Mouse (Mus musculus) left cerebral cortex, postnatal 36 days (tissue): Measurements from ENCODE around the gene Zbtb11. TPM values are rescaled to one million over a fixed set of nuclear protein-coding genes. Genes with fewer than 3 reads are reported as not detected.
"Not testable (repeated sequence)": the region's sequence is repeated elsewhere in the genome, so short reads cannot be mapped to it uniquely, and the experiment has no call there.

Experiments used
- DNase-seq, 2 experiments: peaks; one replicate each; pipeline ENCODE4 v3.0.0; 2021 to 2022; ENCODE audit warnings: low spot score in 2 of 2, mixed read lengths in 1 of 2
- intact Hi-C: fragments of 180-260 bp; cut with DNase I; formaldehyde crosslinking; loops from one replicate; pipeline ENCODE4 v1.15.1; 2025
- total RNA-seq, 2 experiments: library from RNA; stranded (reverse); gene quantifications; 2 replicates each; pipeline ENCODE4 v1.2.3; 2021

Zbtb11 gene
- total RNA-seq: 10 to 100 TPM; 41.7 to 49.3 TPM

DNA sequence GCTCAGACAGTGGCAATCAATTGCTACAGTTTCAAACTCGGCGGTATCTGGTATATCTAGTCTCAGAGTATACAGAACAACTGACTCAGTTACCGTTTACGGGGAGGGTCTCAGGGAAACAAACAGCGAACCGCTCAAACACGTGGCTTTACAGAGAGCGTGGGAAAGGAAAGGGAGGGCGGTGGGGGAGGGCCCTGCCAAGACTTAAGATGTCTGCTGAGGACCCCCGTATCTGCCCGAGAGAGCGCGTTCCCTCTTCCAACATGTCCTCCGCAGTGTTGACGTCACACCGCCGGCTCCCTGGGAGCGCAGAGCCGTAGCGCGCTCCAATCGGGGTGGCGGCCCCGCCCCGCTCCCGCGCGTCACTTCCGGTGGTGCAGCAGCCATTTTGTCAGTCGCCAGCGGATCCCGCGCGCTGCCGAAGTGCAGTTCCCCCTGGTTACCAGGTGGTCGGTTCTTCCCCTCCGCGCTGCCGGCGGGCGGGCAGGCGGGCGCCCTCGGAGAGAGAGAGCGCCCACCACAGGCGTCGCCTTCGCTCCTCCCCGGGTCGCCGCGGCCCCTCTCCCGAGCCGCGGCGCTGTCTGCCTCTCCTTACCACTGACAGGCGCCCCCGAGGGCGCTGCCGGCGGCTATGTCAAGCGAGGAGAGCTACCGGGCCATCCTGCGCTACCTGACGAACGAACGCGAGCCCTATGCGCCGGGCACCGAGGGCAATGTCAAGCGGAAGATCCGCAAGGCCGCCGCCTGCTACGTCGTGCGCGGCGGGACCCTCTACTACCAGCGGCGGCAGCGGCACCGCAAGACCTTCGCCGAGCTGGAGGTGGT lies at the start of gene Zbtb11:
Zbtb11 (plus strand) TSS at position 453 of the 825 bp plus-strand sequence.
- peak; percentile 99 for DNase-seq
- intact Hi-C loops: loop anchor here (1.0 to 10.0 kb wide), 4 partner anchors 33 to 161 kb away; partner anchors contain the start of gene Pcnp

DNA sequence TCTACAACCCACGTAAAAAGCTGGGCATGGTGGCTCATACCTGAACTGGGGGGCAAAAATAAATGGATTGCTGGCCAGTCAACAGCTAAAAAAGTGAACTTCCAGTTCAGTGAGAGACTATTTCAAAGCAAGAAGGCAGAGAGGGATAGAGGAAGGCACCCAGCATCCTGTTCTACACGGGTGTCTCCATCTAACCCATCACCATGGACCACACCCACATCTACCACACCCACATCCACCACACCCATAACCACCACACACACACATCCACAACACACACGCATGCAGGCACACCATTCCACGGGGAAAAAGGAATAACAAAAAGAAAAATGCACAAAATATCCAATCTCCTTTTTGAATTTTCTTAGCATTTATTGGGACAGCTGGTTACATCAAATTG lies 49.7 kb upstream of the Zbtb11 start:
- no peak for DNase-seq
- intact Hi-C loops: no loop called here

DNA sequence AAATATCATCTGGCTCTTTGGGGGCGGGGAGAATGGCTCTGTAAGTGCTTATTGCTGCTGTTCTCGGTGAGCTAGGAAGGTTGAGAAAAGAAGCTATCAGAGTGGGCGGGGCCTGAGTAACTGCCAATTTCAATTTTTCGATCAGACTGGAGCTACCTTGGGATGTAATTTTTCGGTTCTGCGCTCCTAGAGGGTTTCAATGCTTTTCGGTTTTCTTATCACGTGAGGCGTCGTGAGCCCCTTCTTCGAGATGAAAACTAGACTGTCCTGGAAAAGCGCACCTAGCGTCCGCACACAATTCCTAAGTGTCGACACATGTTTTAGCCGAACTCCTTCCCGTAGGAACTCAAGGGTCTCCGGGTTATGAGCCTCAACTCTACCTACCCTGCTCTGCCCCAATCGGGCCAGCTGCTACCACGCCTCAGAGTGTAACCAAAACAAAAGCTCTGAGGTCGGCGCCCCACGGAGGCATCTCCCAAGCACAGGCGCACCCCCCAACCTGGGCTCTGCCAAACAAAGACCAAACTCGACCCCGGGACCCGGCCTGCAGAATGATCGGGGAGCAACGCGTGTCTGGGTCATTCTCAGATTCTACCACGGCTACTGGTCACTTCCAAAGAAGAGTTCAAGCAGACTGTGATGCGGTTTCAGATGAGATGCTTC lies 39.9 kb upstream of the Zbtb11 start:
- intact Hi-C loops: loop anchor here (5.0 kb wide), 1 partner anchor 33 kb away; the partner anchor contains the start of gene Rpl24
- peak in 1 of 2 experiments; percentile 24 for DNase-seq

DNA sequence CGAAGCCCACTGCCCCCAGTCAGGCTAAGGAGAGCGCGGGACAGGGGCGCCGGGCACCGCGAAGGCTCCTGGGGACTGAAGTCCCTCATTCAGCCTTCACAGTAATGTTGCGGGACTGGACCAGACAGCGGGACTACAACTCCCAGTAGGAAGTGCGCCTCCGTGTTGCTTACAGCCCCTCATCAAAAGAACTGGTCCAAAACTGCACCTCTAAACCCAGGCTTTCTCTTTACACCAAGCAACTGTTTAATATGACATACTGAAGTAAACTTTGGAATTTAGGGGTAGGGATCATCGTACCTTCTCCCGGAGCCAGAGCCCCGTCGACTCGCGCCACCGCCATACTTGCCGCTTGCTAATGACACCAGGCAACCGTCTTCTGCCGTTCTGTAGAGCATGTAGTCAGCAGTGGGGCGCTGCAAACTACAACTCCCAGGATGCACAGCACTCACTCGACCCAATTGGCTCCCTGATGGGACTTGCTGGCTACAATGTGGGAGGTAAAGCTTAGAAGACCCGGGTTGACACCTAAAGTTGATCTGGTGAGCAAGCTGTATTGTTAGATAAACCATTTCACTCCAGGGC lies 39.1 kb upstream of the Zbtb11 start, which contains the start of gene Cep97:
Cep97 (minus strand) TSS at position 403 of the 585 bp plus-strand sequence.
- peak; percentile 92 to 94 for DNase-seq
- intact Hi-C loops: loop anchor here (5.0 kb wide), 1 partner anchor 33 kb away; the partner anchor contains the start of gene Rpl24

DNA sequence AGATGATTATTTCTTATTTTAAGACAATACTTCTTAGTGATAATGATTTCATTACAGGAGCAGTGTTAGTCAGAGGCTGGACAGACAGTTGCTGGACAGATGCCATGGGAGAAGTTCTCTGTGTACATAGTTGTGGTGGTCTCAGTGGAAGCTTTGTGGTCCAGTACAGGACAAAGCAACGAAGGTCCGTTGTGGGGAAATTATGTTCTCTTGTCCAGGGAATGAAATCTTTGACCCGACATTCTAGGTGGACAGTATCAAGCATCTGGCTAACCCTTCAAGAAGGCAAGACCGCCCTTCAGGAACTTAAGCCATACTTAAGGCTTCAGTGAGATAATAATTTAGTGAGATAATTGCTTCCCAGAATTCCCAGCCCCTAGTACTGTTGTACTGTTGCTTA lies 34.9 kb upstream of the Zbtb11 start:
- intact Hi-C loops: no loop called here
- no peak for DNase-seq

DNA sequence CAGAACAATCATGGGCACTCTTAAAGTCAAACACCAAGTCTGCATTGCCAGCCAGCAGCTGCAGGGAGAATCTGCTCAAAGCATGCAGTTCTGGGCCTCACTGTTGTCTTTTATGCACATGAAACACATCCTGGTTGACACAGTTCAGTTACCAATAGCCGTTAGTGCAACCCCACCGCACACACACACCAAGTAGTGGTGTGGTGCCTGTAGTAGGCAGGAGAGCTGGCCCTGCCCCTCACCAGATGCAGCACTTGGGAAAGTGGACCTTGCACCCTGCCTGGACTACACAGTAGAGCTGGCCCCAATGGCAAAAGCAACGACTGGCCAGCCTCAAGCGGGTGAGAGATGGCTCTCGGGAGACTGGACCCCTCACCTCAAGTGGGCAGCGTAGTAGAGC lies 34.0 kb upstream of the Zbtb11 start:
- no peak for DNase-seq
- intact Hi-C loops: no loop called here

DNA sequence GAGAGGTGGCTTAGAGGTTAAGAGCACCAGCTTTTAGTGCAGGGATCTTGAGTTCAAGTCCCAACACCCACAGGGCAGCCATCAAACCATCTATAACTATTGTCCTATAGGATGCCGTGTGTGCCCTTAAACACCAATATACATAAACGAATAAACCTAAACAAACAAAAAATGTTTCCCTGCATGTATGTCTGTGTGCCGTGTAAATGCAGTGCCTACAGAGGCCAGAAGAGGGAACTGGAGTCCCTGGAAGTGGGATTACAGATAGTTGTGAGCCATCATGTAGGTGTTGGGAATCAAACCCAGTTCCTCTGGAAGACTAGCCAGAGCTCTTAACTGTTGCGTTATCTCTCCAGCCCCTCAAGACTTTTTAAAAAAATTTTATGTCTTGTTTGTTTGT lies 32.9 kb upstream of the Zbtb11 start:
- no peak for DNase-seq
- intact Hi-C loops: no loop called here

DNA sequence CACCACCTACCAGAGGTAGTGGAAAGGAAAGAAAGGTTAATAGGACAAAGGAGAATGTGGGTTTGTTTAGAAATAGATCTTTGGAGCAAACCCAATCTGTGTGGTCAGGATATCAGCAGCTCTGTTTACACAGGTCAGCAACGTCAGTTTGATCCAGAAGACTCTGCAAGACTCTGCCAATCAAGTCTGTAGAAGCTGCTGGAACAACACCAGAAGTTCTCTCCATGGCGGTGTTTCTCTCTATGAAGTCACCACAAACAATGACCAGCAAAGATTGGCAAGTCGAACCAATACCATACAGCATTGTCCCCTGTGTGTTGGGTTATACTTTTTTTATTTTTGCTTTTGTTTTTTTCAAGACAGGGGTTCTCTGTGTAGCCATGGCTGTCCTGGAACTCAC lies 26.4 kb upstream of the Zbtb11 start:
- intact Hi-C loops: no loop called here
- DNase-seq: no peak

DNA sequence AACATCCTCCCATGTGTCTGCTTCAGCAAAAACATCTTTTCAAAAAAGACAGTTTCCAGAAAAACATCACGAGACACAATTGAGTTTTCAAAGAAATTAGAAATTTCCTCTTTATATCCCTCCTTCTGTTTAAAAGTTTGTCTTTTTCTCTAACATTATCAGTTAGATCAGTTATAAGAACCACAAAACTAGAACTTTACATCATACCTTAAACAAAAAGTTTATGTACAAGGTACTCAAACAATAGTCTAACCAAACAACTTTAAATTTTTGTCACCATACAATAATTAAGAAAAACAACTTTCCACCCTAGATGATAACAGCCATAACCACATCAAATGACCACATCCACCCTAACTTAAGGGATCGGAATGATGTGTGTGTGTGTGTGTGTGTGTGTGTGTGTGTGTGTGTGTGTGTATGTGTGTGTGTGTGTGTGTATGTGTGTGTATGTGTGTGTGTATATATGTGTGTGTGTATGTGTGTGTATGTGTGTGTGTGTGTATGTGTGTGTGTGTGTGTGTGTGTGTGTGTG lies 25.7 kb upstream of the Zbtb11 start:
- DNase-seq: not testable (repeated sequence)

DNA sequence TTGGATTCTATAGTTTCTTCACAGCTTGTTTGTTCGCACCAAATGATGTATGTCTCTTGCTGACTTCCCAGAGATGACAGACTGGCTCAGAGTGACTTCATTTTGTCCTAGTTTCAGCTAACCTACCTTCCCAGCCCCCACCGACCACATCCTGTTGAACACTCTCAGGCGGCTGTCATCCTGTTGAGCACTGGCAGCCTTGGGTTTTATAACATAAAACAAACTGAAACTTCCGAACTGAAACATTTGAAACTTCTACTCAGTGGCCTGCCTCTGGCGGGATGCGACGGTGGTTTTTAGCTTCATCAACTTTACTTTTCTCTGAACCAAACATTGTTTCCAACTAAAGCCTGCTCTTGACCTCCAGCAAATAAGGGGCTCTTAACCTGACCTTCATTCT lies 24.7 kb upstream of the Zbtb11 start:
- intact Hi-C loops: no loop called here
- DNase-seq: no peak

More for the DNA sequence above, 25.7 kb upstream of the Zbtb11 start:
- intact Hi-C loops: not testable (repeated sequence)

DNA sequence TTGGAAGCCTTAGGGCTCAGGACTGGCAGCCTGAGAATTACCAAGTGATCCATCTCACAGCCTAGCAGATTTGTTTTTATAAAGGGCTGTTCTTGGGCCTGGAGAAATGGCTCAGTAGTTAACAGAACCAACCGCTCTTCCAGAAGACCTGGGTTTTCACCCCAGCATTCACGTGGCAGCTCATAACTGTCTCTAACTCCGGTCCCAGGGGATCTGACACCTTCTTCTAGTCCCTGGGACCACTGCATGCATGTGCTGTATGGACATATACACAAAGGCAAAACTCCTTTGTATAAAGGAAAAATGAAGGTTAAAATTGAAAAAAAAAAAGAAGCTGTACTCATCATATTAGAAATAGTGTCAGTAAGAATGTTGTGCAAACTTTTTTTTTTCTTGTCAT lies 23.2 kb upstream of the Zbtb11 start:
- intact Hi-C loops: loop anchor here (5.0 kb wide), 1 partner anchor 112 kb away; no protein-coding TSS in a partner anchor
- no peak for DNase-seq

DNA sequence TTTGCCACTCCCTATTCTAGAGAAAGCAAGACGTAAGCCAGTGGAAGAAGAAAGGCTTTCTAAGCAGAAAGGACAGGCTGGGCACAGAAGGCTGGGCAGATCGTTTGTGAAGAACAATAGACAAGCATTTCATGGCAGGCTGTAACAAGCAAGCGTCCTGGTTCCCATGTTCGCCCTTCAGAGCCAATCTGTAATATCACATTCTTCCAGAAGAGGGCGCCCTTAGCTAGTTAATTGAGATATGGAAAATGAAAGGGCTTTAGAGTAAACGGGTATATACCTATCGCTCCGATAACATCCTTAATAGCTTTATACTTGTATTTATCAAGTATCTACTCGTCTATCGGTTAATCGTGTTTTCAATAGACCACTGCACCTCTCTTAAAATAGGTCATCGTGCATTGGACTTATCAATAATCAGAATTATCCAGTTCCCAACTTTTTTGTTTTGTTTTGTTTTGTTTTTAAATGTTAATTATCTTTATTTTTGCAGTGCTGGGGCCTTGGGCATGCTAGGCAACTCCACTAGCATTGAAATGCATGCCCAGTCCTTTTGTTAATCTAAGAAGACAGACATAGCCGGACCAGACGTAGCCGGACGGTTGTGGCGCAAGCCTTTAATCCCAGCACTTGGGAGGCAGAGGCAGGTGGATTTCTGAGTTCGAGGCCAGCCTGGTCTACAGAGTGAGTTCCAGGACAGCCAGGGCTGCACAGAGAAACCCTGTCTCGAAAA lies 22.6 kb upstream of the Zbtb11 start:
- intact Hi-C loops: loop anchor here (5.0 kb wide), 1 partner anchor 111 kb away; no protein-coding TSS in a partner anchor
- DNase-seq: peak; percentile 25 to 61

DNA sequence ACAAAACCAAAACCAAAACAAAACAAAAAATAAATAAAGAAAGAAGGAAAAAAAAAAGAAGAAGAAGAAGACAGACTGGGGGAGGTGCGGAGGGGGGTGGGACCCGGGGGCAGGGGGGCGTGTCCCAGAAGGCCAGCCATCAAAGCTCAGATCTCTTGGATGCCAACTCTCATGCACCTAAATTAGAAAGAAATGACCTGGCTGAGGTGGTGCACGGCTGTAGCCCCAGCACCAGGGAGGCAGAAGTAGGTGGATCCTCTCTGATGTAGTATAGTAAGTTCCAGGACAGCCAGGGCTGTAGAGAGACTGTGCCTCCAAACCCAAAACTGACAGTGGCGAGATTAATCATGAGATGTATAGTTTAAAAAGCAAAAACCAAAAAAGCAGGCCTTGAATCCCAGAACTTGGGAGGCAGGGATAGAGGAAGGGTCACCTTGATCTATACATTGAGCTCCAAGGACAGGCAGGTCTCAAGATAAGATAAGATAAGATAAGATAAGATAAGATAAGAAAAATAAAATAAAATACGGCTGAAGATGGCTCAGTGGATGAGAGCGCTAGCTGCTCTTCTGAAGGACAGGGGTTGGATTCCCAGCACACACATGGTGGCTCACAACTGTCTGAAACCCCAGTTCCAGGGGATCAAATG lies 21.9 kb upstream of the Zbtb11 start:
- DNase-seq: no peak
- intact Hi-C loops: loop anchor here (2.0 to 5.0 kb wide), 2 partner anchors 15 to 110 kb away; partner anchors contain the start of gene Rpl24

DNA sequence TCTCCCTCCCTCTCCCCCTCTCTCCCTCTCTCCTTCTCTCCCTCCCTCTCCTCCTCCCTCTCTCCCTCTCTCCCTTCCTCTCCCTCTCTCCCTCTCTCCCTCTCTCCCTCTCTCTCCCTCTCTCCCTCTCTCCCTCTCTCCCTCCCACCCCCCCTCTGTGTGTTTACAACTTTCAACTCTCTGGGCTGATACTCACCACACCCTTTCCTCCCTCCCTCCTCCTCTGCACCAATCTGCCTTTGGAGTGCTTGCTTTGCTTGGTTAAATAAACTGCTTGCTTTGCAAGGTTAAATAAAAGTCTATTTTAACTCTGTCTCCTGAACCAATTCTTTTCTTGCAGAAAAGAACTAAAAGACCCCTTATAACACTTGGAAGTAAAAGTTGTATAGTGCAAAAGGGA lies 20.9 kb upstream of the Zbtb11 start:
- intact Hi-C loops: loop anchor here (2.0 to 5.0 kb wide), 2 partner anchors 14 to 110 kb away; partner anchors contain the start of gene Rpl24
- DNase-seq: no peak

DNA sequence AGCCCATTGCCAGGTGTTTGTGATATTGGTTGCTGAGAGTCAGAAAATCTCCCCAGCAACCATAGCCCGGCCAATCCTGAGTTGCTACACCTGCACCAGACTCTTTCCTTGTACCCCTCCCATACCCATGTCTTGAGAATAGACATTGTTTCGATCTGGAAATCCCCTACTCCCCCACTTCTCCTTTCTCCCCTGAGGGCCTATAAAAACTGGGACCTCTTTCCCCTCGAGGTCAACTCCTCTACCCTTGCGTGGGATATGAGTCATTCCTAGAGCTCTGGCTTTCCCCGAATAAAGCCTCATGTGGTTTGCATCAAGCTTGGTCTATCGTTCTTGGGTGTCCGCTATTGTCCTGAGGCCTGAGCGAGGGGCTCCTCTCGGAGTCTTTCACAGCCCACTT lies 19.5 kb upstream of the Zbtb11 start:
- intact Hi-C loops: loop anchor here (5.0 kb wide), 1 partner anchor 108 kb away; no protein-coding TSS in a partner anchor

DNA sequence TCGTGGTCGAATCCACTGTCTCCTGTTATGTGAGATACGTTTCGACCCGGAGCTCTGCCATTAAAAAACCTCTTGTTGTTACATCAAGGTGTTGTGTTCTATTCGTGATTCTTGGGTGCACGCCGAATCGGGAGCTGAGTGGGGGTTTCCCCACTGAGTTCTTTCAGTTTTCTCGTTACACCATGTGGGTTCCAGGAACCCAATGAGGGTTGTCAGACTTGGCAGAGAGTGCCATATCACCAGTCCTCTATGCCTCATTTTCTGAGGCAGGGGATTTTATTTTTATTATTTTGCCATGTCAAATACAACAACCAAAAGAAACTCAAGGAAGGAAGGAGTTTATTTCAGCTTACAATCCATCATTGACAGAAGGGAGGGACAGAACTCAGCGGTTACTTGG lies 10.6 kb upstream of the Zbtb11 start:
- DNase-seq, intact Hi-C loops: not testable (repeated sequence)

More for the DNA sequence above, 19.5 kb upstream of the Zbtb11 start:
- not testable (repeated sequence) for DNase-seq

DNA sequence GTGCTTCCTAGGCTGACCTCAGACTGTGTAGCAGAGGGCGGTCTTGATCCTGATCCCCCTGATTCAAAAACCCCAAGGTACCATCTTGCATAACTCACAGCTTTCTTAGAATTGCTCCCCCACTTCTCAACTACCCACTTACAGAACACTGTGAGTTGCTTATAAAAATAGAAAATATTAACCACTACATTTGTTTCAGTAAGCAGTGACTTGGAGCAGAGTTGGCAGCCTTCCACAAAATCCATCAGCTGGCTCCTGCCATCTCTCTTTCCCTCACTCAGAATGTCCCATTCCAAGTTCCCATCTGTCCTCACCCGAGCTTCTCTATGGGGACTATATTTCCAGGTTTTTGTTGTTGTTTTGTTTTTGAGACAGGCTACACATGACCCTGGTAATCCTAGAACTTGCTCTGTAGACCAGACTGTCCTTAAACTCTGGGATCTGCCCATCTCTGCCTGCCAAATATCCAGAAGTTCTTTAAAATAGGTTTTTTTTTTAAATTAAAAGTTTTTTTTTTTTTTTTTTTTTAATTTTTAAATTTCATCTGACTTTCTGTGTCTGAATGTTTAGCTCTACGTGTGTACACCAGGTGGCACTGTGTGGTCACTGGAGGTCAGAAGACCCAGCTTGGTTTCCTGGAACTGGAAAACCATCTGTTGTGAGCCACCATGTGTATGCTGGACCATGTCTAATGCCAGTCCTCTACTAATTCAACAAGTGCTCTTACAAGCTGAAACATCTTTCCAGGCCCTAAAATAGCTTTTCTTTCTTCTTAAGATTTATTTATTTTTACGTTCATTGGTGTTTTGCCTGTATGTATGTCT lies 9.3 kb upstream of the Zbtb11 start:
- intact Hi-C loops: no loop called here

More for the DNA sequence above, 9.3 kb upstream of the Zbtb11 start:
- DNase-seq: peak in 1 of 2 experiments; percentile 27
